Mouse (Mus musculus): ENCODE data around the gene Foxn2.

GRCm38 (mm10) chr17:88507376-88507775 lies 66.9 kb downstream of the Foxn2 start:
- TF ChIP-seq CTCF (IDR thresholded peaks at IDR 0.05; ENCODE audit: low read depth, low read length): no peak
- no peak for TF ChIP-seq POLR2A (IDR thresholded peaks at IDR 0.05; ENCODE audit: insufficient read depth, low read length)
- TF ChIP-seq EP300 (IDR thresholded peaks at IDR 0.05; ENCODE audit: insufficient read depth, low read depth, low read length): no peak
